Mouse (Mus musculus): ENCODE results near the gene Tmc8. TPM values are rescaled to one million over a fixed set of nuclear protein-coding genes. Genes with fewer than 3 reads are reported as not detected.

The Tmc8 gene
- polyA plus RNA-seq, 1 experiment, result 1.9 TPM

DNA sequence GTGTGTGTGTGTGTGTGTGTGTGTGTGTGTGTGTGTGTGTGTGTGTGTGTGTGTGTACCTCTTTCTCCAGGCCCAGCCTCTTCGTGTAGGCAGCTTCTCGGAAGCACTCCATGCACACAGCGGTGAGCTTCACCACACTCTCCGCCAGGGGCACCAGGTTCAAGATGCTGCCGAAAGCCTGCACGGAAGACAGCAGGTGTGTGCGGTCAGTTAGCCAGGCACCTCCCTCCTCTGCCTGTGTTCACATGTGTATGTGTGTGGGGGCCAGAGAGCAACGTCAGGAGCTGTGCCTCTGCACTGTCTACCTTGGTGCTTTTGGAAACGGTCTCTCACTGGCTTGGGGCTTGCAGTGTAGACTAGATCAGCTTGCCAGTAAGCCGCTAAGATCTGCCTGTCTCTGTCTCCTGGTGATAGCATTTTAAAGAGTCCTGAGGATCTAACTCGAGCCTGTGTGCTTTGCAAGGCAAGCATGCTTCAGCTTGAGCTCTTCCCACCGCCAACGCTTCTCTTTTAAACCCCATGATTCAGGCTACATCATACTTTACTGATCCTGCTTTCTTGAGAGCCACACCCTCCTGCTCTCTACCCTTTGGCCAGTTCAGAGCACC, 34.6 kb downstream of the Tmc8 start:
- no peak for DNase-seq (ENCODE audit: low read depth)
- TF ChIP-seq CTCF (IDR thresholded peaks at IDR 0.05; ENCODE audit: borderline replicate concordance, extremely low read depth, insufficient read depth, insufficient read length) (no peak), POLR2A (IDR thresholded peaks at IDR 0.05; ENCODE audit: borderline replicate concordance, extremely low read depth, insufficient read depth, insufficient read length, poor library complexity, severe bottlenecking) (no peak)

- TF ChIP-seq CTCF (IDR thresholded peaks at IDR 0.05; ENCODE audit: borderline replicate concordance, extremely low read depth, insufficient read depth, insufficient read length) (no peak), POLR2A (IDR thresholded peaks at IDR 0.05; ENCODE audit: borderline replicate concordance, extremely low read depth, insufficient read depth, insufficient read length, poor library complexity, severe bottlenecking) (no peak)
- DNase-seq (ENCODE audit: low read depth), result peak; percentile 37
These were observed 37.2 kb downstream of the Tmc8 start for GRCm38 (mm10) chr11:117819095-117819494.

GRCm38 (mm10) chr11:117820173-117820572, 38.3 kb downstream of the Tmc8 start:
- TF ChIP-seq POLR2A (IDR thresholded peaks at IDR 0.05; ENCODE audit: borderline replicate concordance, extremely low read depth, insufficient read depth, insufficient read length, poor library complexity, severe bottlenecking), result no peak
- no peak for TF ChIP-seq CTCF (IDR thresholded peaks at IDR 0.05; ENCODE audit: borderline replicate concordance, extremely low read depth, insufficient read depth, insufficient read length)
- DNase-seq (ENCODE audit: low read depth), result no peak

- TF ChIP-seq POLR2A (IDR thresholded peaks at IDR 0.05; ENCODE audit: borderline replicate concordance, extremely low read depth, insufficient read depth, insufficient read length, poor library complexity, severe bottlenecking) (no peak), CTCF (IDR thresholded peaks at IDR 0.05; ENCODE audit: borderline replicate concordance, extremely low read depth, insufficient read depth, insufficient read length) (no peak)
- no peak for DNase-seq (ENCODE audit: low read depth)
These were observed 40.0 kb downstream of the Tmc8 start for GRCm38 (mm10) chr11:117821868-117822267.

- no peak for TF ChIP-seq CTCF (IDR thresholded peaks at IDR 0.05; ENCODE audit: borderline replicate concordance, extremely low read depth, insufficient read depth, insufficient read length)
- no peak for TF ChIP-seq POLR2A (IDR thresholded peaks at IDR 0.05; ENCODE audit: borderline replicate concordance, extremely low read depth, insufficient read depth, insufficient read length, poor library complexity, severe bottlenecking)
- no peak for DNase-seq (ENCODE audit: low read depth)
These were observed 40.9 kb downstream of the Tmc8 start for GRCm38 (mm10) chr11:117822728-117823241.

GRCm38 (mm10) chr11:117823411-117823810, 41.5 kb downstream of the Tmc8 start:
- TF ChIP-seq POLR2A (IDR thresholded peaks at IDR 0.05; ENCODE audit: borderline replicate concordance, extremely low read depth, insufficient read depth, insufficient read length, poor library complexity, severe bottlenecking), result no peak
- no peak for TF ChIP-seq CTCF (IDR thresholded peaks at IDR 0.05; ENCODE audit: borderline replicate concordance, extremely low read depth, insufficient read depth, insufficient read length)
- DNase-seq (ENCODE audit: low read depth), result no peak

GRCm38 (mm10) chr11:117824060-117824969, 42.4 kb downstream of the Tmc8 start:
- peak; percentile 98 for TF ChIP-seq CTCF (IDR thresholded peaks at IDR 0.05; ENCODE audit: borderline replicate concordance, extremely low read depth, insufficient read depth, insufficient read length)
- no peak for TF ChIP-seq POLR2A (IDR thresholded peaks at IDR 0.05; ENCODE audit: borderline replicate concordance, extremely low read depth, insufficient read depth, insufficient read length, poor library complexity, severe bottlenecking)
- DNase-seq (ENCODE audit: low read depth), result peak; percentile 92

GRCm38 (mm10) chr11:117825333-117826101, 43.6 kb downstream of the Tmc8 start, which contains the start of the genes Afmid and Tk1:
Afmid (plus strand) TSS chr11:117825924.
Tk1 (minus strand) TSS chr11:117826092.
- TF ChIP-seq POLR2A (IDR thresholded peaks at IDR 0.05; ENCODE audit: borderline replicate concordance, extremely low read depth, insufficient read depth, insufficient read length, poor library complexity, severe bottlenecking) (no peak), CTCF (IDR thresholded peaks at IDR 0.05; ENCODE audit: borderline replicate concordance, extremely low read depth, insufficient read depth, insufficient read length) (no peak)
- DNase-seq (ENCODE audit: low read depth), result peak; percentile 92

DNA sequence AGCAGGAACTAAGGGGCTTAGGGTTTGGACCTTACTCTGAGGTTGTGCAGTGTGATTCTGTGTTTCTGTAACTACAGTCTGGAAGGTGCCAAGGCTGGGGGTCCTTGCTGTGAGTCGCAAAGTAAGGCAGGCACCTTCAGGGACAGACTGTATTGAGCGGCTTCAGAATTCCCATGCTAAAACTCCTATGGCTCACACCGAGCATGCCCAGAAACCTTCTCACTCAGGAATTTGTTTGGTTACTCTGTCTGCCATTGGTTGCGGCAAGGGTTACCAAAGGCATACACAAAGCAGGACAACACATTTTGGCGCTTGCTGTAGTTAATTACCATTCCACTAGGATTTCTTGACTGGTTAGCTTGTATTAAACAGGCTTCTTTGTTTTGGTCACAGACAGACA, 44.3 kb downstream of the Tmc8 start:
- TF ChIP-seq POLR2A (IDR thresholded peaks at IDR 0.05; ENCODE audit: borderline replicate concordance, extremely low read depth, insufficient read depth, insufficient read length, poor library complexity, severe bottlenecking), result no peak
- no peak for TF ChIP-seq CTCF (IDR thresholded peaks at IDR 0.05; ENCODE audit: borderline replicate concordance, extremely low read depth, insufficient read depth, insufficient read length)
- DNase-seq (ENCODE audit: low read depth), result peak; percentile 71

DNA sequence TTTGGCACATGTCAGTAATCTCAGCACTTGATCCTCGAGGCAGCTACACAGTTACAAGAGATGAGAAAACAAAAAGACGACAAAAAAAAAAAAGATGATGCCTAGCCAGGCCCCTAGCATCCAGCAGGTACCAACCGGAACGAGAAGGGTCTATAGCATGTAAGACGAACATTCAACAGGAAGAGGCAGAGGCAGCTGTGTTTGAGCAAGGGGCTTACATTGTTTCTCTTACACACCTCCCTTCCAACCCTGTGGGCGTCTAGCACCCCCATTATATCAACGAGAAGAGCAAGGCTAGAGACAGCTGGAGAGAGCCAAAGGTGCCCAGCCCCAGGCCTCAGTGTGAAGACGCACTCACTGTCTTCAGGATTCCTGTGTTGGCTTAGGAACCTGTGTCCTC, 45.0 kb downstream of the Tmc8 start:
- DNase-seq (ENCODE audit: low read depth), result no peak
- TF ChIP-seq CTCF (IDR thresholded peaks at IDR 0.05; ENCODE audit: borderline replicate concordance, extremely low read depth, insufficient read depth, insufficient read length) (no peak), POLR2A (IDR thresholded peaks at IDR 0.05; ENCODE audit: borderline replicate concordance, extremely low read depth, insufficient read depth, insufficient read length, poor library complexity, severe bottlenecking) (no peak)

DNA sequence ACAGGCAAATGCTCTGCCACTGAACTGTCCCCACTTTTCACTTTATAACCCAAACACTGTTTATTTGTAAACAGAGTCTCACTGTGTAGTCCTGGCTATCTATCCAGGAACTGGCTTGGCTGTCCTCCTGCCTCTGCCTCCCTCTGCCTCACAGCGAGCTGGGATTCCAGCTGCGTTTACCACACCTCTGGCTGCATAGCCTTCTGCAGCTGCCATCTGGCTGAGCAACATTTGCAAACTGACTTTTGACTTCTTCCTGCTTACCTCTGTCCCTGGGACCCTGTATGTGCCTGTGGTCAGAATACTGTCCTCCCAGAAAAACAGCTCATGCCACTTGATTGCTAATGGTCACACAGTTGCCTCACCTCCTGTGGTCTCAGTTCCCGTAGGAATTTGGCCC, 45.5 kb downstream of the Tmc8 start:
- no peak for TF ChIP-seq POLR2A (IDR thresholded peaks at IDR 0.05; ENCODE audit: borderline replicate concordance, extremely low read depth, insufficient read depth, insufficient read length, poor library complexity, severe bottlenecking)
- no peak for TF ChIP-seq CTCF (IDR thresholded peaks at IDR 0.05; ENCODE audit: borderline replicate concordance, extremely low read depth, insufficient read depth, insufficient read length)
- no peak for DNase-seq (ENCODE audit: low read depth)

Data from brain, embryonic 14.5 days (tissue).